In the genomic region with DNA sequence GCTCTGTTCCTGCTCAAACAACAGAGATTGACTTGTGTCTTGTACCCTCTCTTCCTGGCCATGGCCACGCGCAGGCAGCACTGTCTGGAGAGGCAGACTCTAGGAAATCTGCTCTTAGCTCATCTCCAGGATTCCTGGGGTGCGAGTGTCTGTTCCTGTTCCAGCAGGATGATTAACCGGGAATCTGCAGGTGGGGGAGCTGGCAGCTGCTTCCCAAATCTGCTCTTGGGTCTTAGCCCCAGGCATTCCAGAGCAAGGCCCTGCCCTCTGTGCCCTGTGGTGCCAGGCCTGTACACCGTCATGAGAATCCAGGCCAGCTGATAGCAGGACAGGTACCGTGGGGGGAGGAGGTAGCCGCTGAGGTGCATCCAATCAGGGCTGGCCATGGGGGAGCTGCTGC, we compare ENCODE assay signal across 12 mouse cellular contexts. TPM values are rescaled to one million over a fixed set of nuclear protein-coding genes. Genes with fewer than 3 reads are reported as not detected.
DNase-seq lines count a peak whose midpoint lies in the region; ATAC-seq and TF ChIP-seq lines count a peak whose summit lies in the region.
"Had no signal": no experiment of that assay in that cellular context is flagged by ENCODE, and none has a peak within 500 bp of the region (broad histone marks: within the 10 kb centered on the region; RNA-seq: fewer than 3 reads in every experiment).

No protein-coding gene starts in this region.

- no peaks in the 10 kb centered on the region for H3K27me3 ChIP-seq in hindbrain, postnatal 0 days (ENCODE audit: insufficient read depth, low read length)
- no peaks in the 10 kb centered on the region for H3K27me3 ChIP-seq in hindbrain, embryonic 16.5 days (replicated peaks; ENCODE audit: control insufficient read depth, insufficient read depth, low read length)
- H3K27me3 ChIP-seq in midbrain, embryonic 14.5 days (ENCODE audit: control insufficient read depth, insufficient read depth, low read length) = no peaks in the 10 kb centered on the region
- H3K27me3 ChIP-seq in midbrain, embryonic 11.5 days (ENCODE audit: control insufficient read depth, insufficient read depth, low read length) = no peaks in the 10 kb centered on the region
- H3K27me3 ChIP-seq in limb, embryonic 13.5 days = no peaks in the 10 kb centered on the region
- H3K27me3 ChIP-seq in forebrain, embryonic 14.5 days (replicated peaks; ENCODE audit: control insufficient read depth, insufficient read depth, low read length) = no peaks in the 10 kb centered on the region

- H3K4me1 ChIP-seq in hindbrain, postnatal 0 days (ENCODE audit: insufficient read depth, low read length) = 0 out of 2 replicates have a peak, but pooled peaks cover 4% of the 10 kb centered on the region
- 0 out of 2 replicates have a peak, but pooled peaks cover 2% of the 10 kb centered on the region for H3K4me1 ChIP-seq in hindbrain, embryonic 16.5 days (ENCODE audit: control insufficient read depth, insufficient read depth, low read depth, low read length)
- no peaks in the 10 kb centered on the region for H3K4me1 ChIP-seq in midbrain, embryonic 14.5 days (ENCODE audit: control insufficient read depth, insufficient read depth, low read length)
- H3K4me1 ChIP-seq in midbrain, embryonic 11.5 days (ENCODE audit: control insufficient read depth, insufficient read depth, low read length) = no peaks in the 10 kb centered on the region
- H3K4me1 ChIP-seq in limb, embryonic 13.5 days = peaks cover 16% of the 10 kb centered on the region
- H3K4me1 ChIP-seq in forebrain, embryonic 14.5 days (ENCODE audit: control insufficient read depth, insufficient read depth, low read length) = no peaks in the 10 kb centered on the region

- H3K36me3 ChIP-seq in hindbrain, postnatal 0 days (ENCODE audit: insufficient read depth, low read length) = no peaks in the 10 kb centered on the region
- H3K36me3 ChIP-seq in hindbrain, embryonic 16.5 days (ENCODE audit: control insufficient read depth, insufficient read depth, low read length) = no peaks in the 10 kb centered on the region
- no peaks in the 10 kb centered on the region for H3K36me3 ChIP-seq in midbrain, embryonic 14.5 days (ENCODE audit: control insufficient read depth, insufficient read depth, low read length)
- no peaks in the 10 kb centered on the region for H3K36me3 ChIP-seq in midbrain, embryonic 11.5 days (ENCODE audit: control insufficient read depth, insufficient read depth, low read length)
- H3K36me3 ChIP-seq in limb, embryonic 13.5 days = no peaks in the 10 kb centered on the region
- no peaks in the 10 kb centered on the region for H3K36me3 ChIP-seq in forebrain, embryonic 14.5 days (ENCODE audit: control insufficient read depth, insufficient read depth, low read length)

- no peaks in the 10 kb centered on the region for H3K9me3 ChIP-seq in hindbrain, postnatal 0 days (ENCODE audit: low read length)
- no peaks in the 10 kb centered on the region for H3K9me3 ChIP-seq in hindbrain, embryonic 16.5 days (ENCODE audit: control insufficient read depth, low read length)
- H3K9me3 ChIP-seq in midbrain, embryonic 14.5 days (ENCODE audit: control insufficient read depth, low read length) = no peaks in the 10 kb centered on the region
- H3K9me3 ChIP-seq in midbrain, embryonic 11.5 days (ENCODE audit: control insufficient read depth, low read length) = no peaks in the 10 kb centered on the region
- no peaks in the 10 kb centered on the region for H3K9me3 ChIP-seq in limb, embryonic 13.5 days
- no peaks in the 10 kb centered on the region for H3K9me3 ChIP-seq in forebrain, embryonic 14.5 days (replicated peaks; ENCODE audit: control insufficient read depth, low read length)

- no peak overlapping the region for H3K4me3 ChIP-seq in hindbrain, postnatal 0 days (ENCODE audit: low read length)
- H3K4me3 ChIP-seq in hindbrain, embryonic 16.5 days (ENCODE audit: low read length) = no peak overlapping the region
- no peak overlapping the region for H3K4me3 ChIP-seq in midbrain, embryonic 14.5 days (replicated peaks; ENCODE audit: low read depth, low read length)
- no peak overlapping the region for H3K4me3 ChIP-seq in midbrain, embryonic 11.5 days (ENCODE audit: low read depth, low read length)
- H3K4me3 ChIP-seq in limb, embryonic 13.5 days = no peak overlapping the region
- no peak overlapping the region for H3K4me3 ChIP-seq in forebrain, embryonic 14.5 days (ENCODE audit: low read depth, low read length)

- no peak for DNase-seq in cerebellum, postnatal 4 days (ENCODE audit: low spot score in 2 of 2)
- DNase-seq in hindbrain, postnatal 0 days (ENCODE audit: low spot score) = peak; percentile 21
- no peak for DNase-seq in midbrain, embryonic 14.5 days
- DNase-seq in midbrain, embryonic 11.5 days (ENCODE audit: low spot score, missing footprints) = no peak
- no peak for DNase-seq in forebrain, embryonic 14.5 days (ENCODE audit: low spot score)
- DNase-seq: adrenal gland, adult 8-10 months; right cerebral cortex, postnatal 14 days had no signal

- TF ChIP-seq CTCF in hindbrain, postnatal 0 days (IDR thresholded peaks at IDR 0.05; ENCODE audit: low read depth) = no peak

- 71% methylated on average over 7 of the region's 7 CpGs for WGBS in hindbrain, postnatal 0 days
- 62% methylated on average over 7 of the region's 7 CpGs for WGBS in hindbrain, embryonic 16.5 days
- 74% methylated on average over 7 of the region's 7 CpGs for WGBS in midbrain, embryonic 14.5 days
- WGBS in midbrain, embryonic 11.5 days = 78% methylated on average over 7 of the region's 7 CpGs
- 77% methylated on average over 7 of the region's 7 CpGs for WGBS in limb, embryonic 13.5 days
- WGBS in forebrain, embryonic 14.5 days = 80% methylated on average over 7 of the region's 7 CpGs

- peak; percentile 68 for ATAC-seq in cerebellum, adult (ENCODE audit: insufficient number of reproducible peaks, low FRiP score, low TSS enrichment)
- no peak for ATAC-seq in hindbrain, postnatal 0 days
- ATAC-seq in hindbrain, embryonic 16.5 days = no peak
- no peak for ATAC-seq in midbrain, embryonic 14.5 days (ENCODE audit: low FRiP score, low TSS enrichment)
- ATAC-seq in midbrain, embryonic 11.5 days (ENCODE audit: low FRiP score) = no peak
- no peak for ATAC-seq in limb, embryonic 13.5 days (ENCODE audit: low FRiP score, low read depth)
- ATAC-seq in forebrain, embryonic 14.5 days = no peak
- ATAC-seq: forebrain, embryonic 16.5 days had no signal

- H3K4me2 ChIP-seq in hindbrain, postnatal 0 days (ENCODE audit: low read depth, low read length) = no peak overlapping the region
- H3K4me2 ChIP-seq in hindbrain, embryonic 16.5 days (ENCODE audit: low read length) = no peak overlapping the region
- no peak overlapping the region for H3K4me2 ChIP-seq in midbrain, embryonic 14.5 days (ENCODE audit: low read length)
- H3K4me2 ChIP-seq in midbrain, embryonic 11.5 days = no peak overlapping the region
- no peak overlapping the region for H3K4me2 ChIP-seq in limb, embryonic 13.5 days (replicated peaks)
- no peak overlapping the region for H3K4me2 ChIP-seq in forebrain, embryonic 14.5 days (ENCODE audit: low read length)
- H3K4me2 ChIP-seq: hindbrain, embryonic 14.5 days had no signal

- H3K27ac ChIP-seq in hindbrain, postnatal 0 days = no peak overlapping the region
- H3K27ac ChIP-seq in hindbrain, embryonic 16.5 days (ENCODE audit: low read depth, low read length) = no peak overlapping the region
- no peak overlapping the region for H3K27ac ChIP-seq in midbrain, embryonic 14.5 days (replicated peaks; ENCODE audit: low read depth, low read length)
- no peak overlapping the region for H3K27ac ChIP-seq in midbrain, embryonic 11.5 days (ENCODE audit: low read depth, low read length)
- no peak overlapping the region for H3K27ac ChIP-seq in limb, embryonic 13.5 days
- H3K27ac ChIP-seq in forebrain, embryonic 14.5 days (ENCODE audit: low read depth, low read length) = no peak overlapping the region
- H3K27ac ChIP-seq: hindbrain, embryonic 14.5 days had no signal

- H3K9ac ChIP-seq in hindbrain, postnatal 0 days (replicated peaks; ENCODE audit: low read length) = no peak overlapping the region
- H3K9ac ChIP-seq in hindbrain, embryonic 16.5 days (ENCODE audit: low read depth, low read length) = no peak overlapping the region
- H3K9ac ChIP-seq in midbrain, embryonic 14.5 days (replicated peaks; ENCODE audit: low read length) = peak overlapping the region; percentile 12; the same call in 1 of the 2 replicates
- no peak overlapping the region for H3K9ac ChIP-seq in midbrain, embryonic 11.5 days (ENCODE audit: low read length)
- peak overlapping the region; percentile 45; the same call in 1 of the 2 replicates for H3K9ac ChIP-seq in limb, embryonic 13.5 days
- H3K9ac ChIP-seq in forebrain, embryonic 14.5 days (ENCODE audit: low read length) = no peak overlapping the region
- H3K9ac ChIP-seq: hindbrain, embryonic 14.5 days had no signal

RNA-seq across cellular contexts. Expression of a gene that starts 34.0 kb away (rescaled TPM):
- total RNA-seq in hindbrain, postnatal 0 days (2014; rRNA removed) = 40.5 and 54.8 TPM in 2 replicates
- 7.0 and 7.2 TPM in 2 replicates for polyA plus RNA-seq in hindbrain, postnatal 0 days (2015; fragmentation: Nextera tagmentation; extraction: Ambion mirVana)
- polyA plus RNA-seq in hindbrain, embryonic 16.5 days (2015; fragmentation: Nextera tagmentation; extraction: Ambion mirVana) = 10.3 and 11.0 TPM in 2 replicates
- polyA plus RNA-seq in midbrain, embryonic 14.5 days (2014; fragmentation: Nextera tagmentation; extraction: Ambion mirVana) = 6.9 and 8.4 TPM in 2 replicates
- polyA plus RNA-seq in midbrain, embryonic 11.5 days (2014; fragmentation: Nextera tagmentation; extraction: Ambion mirVana) = 11.5 and 12.4 TPM in 2 replicates
- 61.7 and 70.0 TPM in 2 replicates for polyA plus RNA-seq in limb, embryonic 13.5 days (2015; fragmentation: Nextera tagmentation; extraction: Ambion mirVana)
- polyA plus RNA-seq in forebrain, embryonic 14.5 days (2014; fragmentation: Nextera tagmentation; extraction: Ambion mirVana) = 4.6 and 7.7 TPM in 2 replicates

RNA-seq across cellular contexts. Expression of a gene that starts 44.1 kb away (rescaled TPM):
- total RNA-seq in hindbrain, postnatal 0 days (2014; rRNA removed) = 212 and 220 TPM in 2 replicates
- polyA plus RNA-seq in hindbrain, postnatal 0 days (2015; fragmentation: Nextera tagmentation; extraction: Ambion mirVana) = 228 and 239 TPM in 2 replicates
- 227 and 242 TPM in 2 replicates for polyA plus RNA-seq in hindbrain, embryonic 16.5 days (2015; fragmentation: Nextera tagmentation; extraction: Ambion mirVana)
- 203 and 208 TPM in 2 replicates for polyA plus RNA-seq in midbrain, embryonic 14.5 days (2014; fragmentation: Nextera tagmentation; extraction: Ambion mirVana)
- 140 and 144 TPM in 2 replicates for polyA plus RNA-seq in midbrain, embryonic 11.5 days (2014; fragmentation: Nextera tagmentation; extraction: Ambion mirVana)
- 117 and 118 TPM in 2 replicates for polyA plus RNA-seq in limb, embryonic 13.5 days (2015; fragmentation: Nextera tagmentation; extraction: Ambion mirVana)
- 184 and 194 TPM in 2 replicates for polyA plus RNA-seq in forebrain, embryonic 14.5 days (2014; fragmentation: Nextera tagmentation; extraction: Ambion mirVana)

Comparison
In these comparisons a context has a peak if more than half of its experiments do, and no peak if none do; other contexts are left out.
1. H3K9ac ChIP-seq: peak in midbrain, embryonic 14.5 days (single experiment) and limb, embryonic 13.5 days (single experiment); none in hindbrain, postnatal 0 days (single experiment), hindbrain, embryonic 16.5 days (single experiment), midbrain, embryonic 11.5 days (single experiment) and forebrain, embryonic 14.5 days (single experiment).